Mouse (Mus musculus) liver, embryonic 16.5 days (tissue): ENCODE results near the gene Aldh1l2. TPM values are rescaled to one million over a fixed set of nuclear protein-coding genes. Genes with fewer than 3 reads are reported as not detected.

Experiments used
- ATAC-seq: fragments of 200-750 bp; cut with Nextera tagmentation; 2 replicates; pipeline ENCODE4 v1.8.0; 2017; ENCODE audit warnings: low read depth, mild to moderate bottlenecking, moderate number of reproducible peaks, moderate library complexity
- H3K27ac ChIP-seq: fragments of 300-500 bp; sonication (generic); 2 replicates; pipeline ENCODE4 v1.5.1; 2014; ENCODE audit warnings: mild to moderate bottlenecking, low read length
- H3K27me3 ChIP-seq: fragments of 300-500 bp; sonication (generic); 2 replicates; pipeline ENCODE4 v1.6.1; 2014; ENCODE audit warnings: low read depth, low read length, mixed read lengths; ENCODE audit not compliant: control insufficient read depth, insufficient read depth
- H3K36me3 ChIP-seq: fragments of 300-500 bp; sonication (generic); 2 replicates; pipeline ENCODE4 v1.6.1; 2014; ENCODE audit warnings: mild to moderate bottlenecking; ENCODE audit not compliant: control insufficient read depth, insufficient read depth
- H3K4me1 ChIP-seq: fragments of 300-500 bp; sonication (generic); 2 replicates; pipeline ENCODE4 v1.6.1; 2014; ENCODE audit warnings: low read depth, low read length, mixed read lengths; ENCODE audit not compliant: control insufficient read depth
- H3K4me2 ChIP-seq: fragments of 300-500 bp; sonication (generic); 2 replicates; pipeline ENCODE4 v1.6.1; 2014; ENCODE audit warnings: low read depth, low read length, mixed read lengths
- H3K4me3 ChIP-seq: fragments of 300-500 bp; sonication (generic); 2 replicates; pipeline ENCODE4 v1.5.1; 2014; ENCODE audit warnings: low read depth, mild to moderate bottlenecking, low read length
- H3K9ac ChIP-seq: fragments of 300-500 bp; sonication (generic); 2 replicates; pipeline ENCODE4 v1.6.1; 2014; ENCODE audit warnings: low read depth, low read length
- H3K9me3 ChIP-seq: fragments of 300-500 bp; sonication (generic); replicated peaks from 2 replicates; pipeline ENCODE4 v1.6.1; 2016; ENCODE audit warnings: low read length; ENCODE audit not compliant: control insufficient read depth
- WGBS: fragments of 180-500 bp; shearing (Covaris S2); extraction: QIAGEN DNeasy Blood & Tissue Kit; methylation state at CpG from one replicate; pipeline ENCODE4 v1.1.7; 2014; ENCODE audit not compliant: insufficient replicate concordance; 5-methylcytosine and 5-hydroxymethylcytosine counted together
- polyA plus RNA-seq: library from polyadenylated mRNA; unstranded; fragments of >200 nt; fragmentation: Nextera tagmentation; extraction: Ambion mirVana; gene quantifications from 2 replicates; pipeline ENCODE4 v1.2.1, GENCODE M21; 2015

The Aldh1l2 gene
- polyA plus RNA-seq, 1 experiment from 2014 or later, result 0.44 TPM

DNA sequence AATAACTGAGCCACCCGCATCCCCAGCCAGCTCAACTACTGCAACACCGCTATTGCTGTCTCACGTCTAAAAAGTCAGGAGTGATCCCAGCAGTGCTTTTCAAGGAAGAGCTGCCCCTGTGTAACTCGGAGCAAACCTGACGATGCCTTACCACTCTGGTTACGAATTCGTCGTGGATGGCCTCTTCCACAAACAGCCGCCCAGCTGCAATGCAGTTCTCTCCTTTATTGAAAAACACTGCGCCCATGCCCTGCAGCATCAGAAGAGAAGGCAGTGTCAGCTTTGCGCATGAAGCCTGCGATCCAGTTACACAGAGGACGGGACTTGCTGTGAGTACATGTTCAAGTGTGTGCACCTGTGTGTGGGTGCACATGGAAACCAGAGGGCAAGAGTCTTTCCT lies 36.6 kb downstream of the Aldh1l2 start:
- H3K4me3 ChIP-seq, result no peak overlapping the region
- H3K36me3 ChIP-seq, result no peaks in the 10 kb centered on the region
- ATAC-seq, result no peak
- no peaks in the 10 kb centered on the region for H3K27me3 ChIP-seq
- H3K9ac ChIP-seq, result no peak overlapping the region
- H3K4me2 ChIP-seq, result no peak overlapping the region
- H3K4me1 ChIP-seq, result no peaks in the 10 kb centered on the region
- H3K27ac ChIP-seq, result no peak overlapping the region
- no peaks in the 10 kb centered on the region for H3K9me3 ChIP-seq
- 76% methylated on average over 13 of the region's 13 CpGs for WGBS

DNA sequence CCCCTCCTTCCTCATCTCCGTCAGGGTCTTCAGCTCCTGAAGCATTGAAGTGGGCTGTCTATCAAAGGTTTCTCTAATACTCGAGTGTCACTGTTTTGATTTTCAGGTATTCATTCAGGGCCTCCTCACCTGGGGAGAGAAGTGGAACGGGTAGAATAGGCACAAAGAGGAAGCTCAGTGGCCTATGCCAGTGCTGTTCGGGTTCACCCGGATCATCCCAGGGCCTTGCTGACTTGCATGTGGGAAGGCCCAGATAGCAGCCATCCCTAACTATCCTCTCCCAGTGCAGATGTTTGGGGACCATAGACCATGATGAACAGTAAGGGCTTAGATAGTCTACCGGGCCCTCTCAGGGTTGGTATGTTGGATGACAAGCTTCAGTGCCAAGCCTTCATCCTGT lies 43.4 kb downstream of the Aldh1l2 start:
- H3K27me3 ChIP-seq, result no peaks in the 10 kb centered on the region
- no peak for ATAC-seq
- 69% methylated on average over 6 of the region's 6 CpGs for WGBS

DNA sequence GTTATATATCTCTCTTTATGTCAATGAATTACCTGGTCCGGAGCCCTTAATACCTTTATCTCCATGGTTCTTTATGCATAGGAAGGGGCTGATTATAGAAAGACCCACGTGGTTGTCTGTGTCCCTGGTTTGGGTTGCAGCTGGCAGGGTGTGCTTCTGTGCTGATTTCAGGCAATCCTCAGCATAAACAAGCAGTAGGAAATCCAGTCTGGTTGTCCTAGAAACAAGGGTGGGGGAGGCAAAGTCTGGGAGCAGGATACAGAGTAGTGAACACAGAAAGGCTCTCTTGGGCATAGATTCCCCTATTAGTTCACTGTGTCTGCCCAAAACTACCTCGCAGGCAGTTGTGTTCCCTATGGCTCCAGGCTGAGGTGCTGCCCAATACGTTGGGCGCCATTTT lies 56.7 kb downstream of the Aldh1l2 start:
- no peaks in the 10 kb centered on the region for H3K4me1 ChIP-seq
- H3K4me3 ChIP-seq, result no peak overlapping the region
- H3K27ac ChIP-seq, result no peak overlapping the region
- H3K9ac ChIP-seq, result no peak overlapping the region
- ATAC-seq, result no peak
- H3K9me3 ChIP-seq, result no peaks in the 10 kb centered on the region; the same call in 1 of the 2 replicates
- H3K27me3 ChIP-seq, result no peaks in the 10 kb centered on the region
- WGBS, result 63% methylated on average over 5 of the region's 5 CpGs
- no peaks in the 10 kb centered on the region for H3K36me3 ChIP-seq
- no peak overlapping the region for H3K4me2 ChIP-seq

More for the DNA sequence above, 43.4 kb downstream of the Aldh1l2 start:
- Histone ChIP-seq H3K36me3 (no peaks in the 10 kb centered on the region), H3K9ac (no peak overlapping the region), H3K4me2 (no peak overlapping the region), H3K4me1 (no peaks in the 10 kb centered on the region), H3K9me3 (no peaks in the 10 kb centered on the region), H3K27ac (no peak overlapping the region), H3K4me3 (no peak overlapping the region)

DNA sequence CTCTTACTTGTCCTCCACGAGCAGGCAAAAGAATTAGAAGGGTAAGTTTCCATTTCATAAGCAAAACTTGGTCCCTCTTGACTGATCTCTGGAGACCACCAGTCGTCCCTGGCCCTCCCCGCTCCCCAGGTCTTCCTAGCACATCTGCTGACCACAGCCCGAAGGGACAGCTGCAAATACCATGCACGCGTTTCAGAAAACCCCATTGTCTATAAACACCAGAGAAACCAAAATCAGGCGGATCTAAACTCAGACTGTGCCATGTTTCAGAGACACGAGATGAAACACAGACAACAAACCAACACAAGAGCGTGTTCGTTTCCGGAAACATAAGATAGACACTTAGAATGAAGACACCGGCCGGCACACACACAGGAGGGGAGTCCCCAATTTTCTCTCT lies 58.7 kb downstream of the Aldh1l2 start:
- WGBS, result 75% methylated on average over 13 of the region's 13 CpGs

DNA sequence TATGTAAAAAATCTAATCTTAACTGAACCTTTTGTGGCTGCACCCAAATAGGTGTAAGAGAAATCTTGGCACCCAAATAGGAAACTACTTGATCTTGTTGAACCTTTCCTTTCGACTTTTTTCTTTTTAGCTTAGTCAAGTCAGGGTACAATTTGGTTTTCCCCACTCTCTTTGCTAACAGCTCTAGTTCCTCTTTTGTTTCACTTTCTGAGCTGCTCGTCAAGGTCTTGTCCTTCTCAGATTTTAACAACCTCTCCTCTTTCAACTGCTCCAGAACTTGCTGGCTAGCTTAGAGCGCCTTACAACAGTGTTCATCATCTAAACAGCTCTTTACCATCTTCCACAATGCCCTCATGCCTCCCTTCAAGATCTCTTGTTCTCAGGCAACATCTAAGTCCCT lies 76.4 kb downstream of the Aldh1l2 start:
- no peak for ATAC-seq
- no peak overlapping the region for H3K4me3 ChIP-seq
- 59% methylated on average over 3 of the region's 3 CpGs for WGBS

More for the DNA sequence above, 58.7 kb downstream of the Aldh1l2 start:
- ATAC-seq, result no peak
- Histone ChIP-seq H3K4me1 (no peaks in the 10 kb centered on the region), H3K9me3 (no peaks in the 10 kb centered on the region; the same call in 1 of the 2 replicates), H3K27me3 (no peaks in the 10 kb centered on the region), H3K36me3 (no peaks in the 10 kb centered on the region), H3K27ac (no peak overlapping the region), H3K4me2 (no peak overlapping the region), H3K9ac (no peak overlapping the region), H3K4me3 (no peak overlapping the region)

DNA sequence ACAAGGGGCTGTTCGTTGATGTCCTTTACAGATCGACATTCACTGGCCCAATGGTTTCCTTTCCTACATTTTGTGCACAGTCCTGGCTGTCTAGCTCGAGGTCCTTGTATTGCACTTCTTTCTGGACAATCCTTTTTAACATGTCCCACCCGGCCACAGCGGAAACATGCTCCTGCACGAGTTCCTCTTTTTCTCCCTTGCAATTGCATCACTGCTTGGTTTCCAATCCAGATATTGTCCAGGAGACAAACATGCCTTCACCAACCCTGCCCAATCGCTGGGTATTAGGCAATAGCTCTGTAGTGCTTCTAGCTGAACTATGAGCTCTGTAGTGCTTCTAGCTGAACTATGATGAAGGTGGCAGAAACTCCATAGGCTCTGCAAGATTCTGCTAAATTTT lies 85.4 kb downstream of the Aldh1l2 start:
- Histone ChIP-seq H3K27ac (no peak overlapping the region), H3K36me3 (no peaks in the 10 kb centered on the region), H3K9ac (no peak overlapping the region), H3K4me3 (no peak overlapping the region), H3K4me1 (no peaks in the 10 kb centered on the region), H3K4me2 (no peak overlapping the region), H3K27me3 (no peaks in the 10 kb centered on the region), H3K9me3 (peaks cover 2% of the 10 kb centered on the region)
- 66% methylated on average over 7 of the region's 7 CpGs for WGBS
- ATAC-seq, result no peak

More for the DNA sequence above, 76.4 kb downstream of the Aldh1l2 start:
- no peak overlapping the region for H3K9ac ChIP-seq
- no peaks in the 10 kb centered on the region for H3K4me1 ChIP-seq
- H3K27me3 ChIP-seq, result no peaks in the 10 kb centered on the region
- H3K9me3 ChIP-seq, result peaks cover 3% of the 10 kb centered on the region; the same call in 1 of the 2 replicates
- no peak overlapping the region for H3K27ac ChIP-seq
- no peak overlapping the region for H3K4me2 ChIP-seq
- no peaks in the 10 kb centered on the region for H3K36me3 ChIP-seq

Other genes with a start within 250 kb of the Aldh1l2 start
- 0.15 TPM in 1 of 2 replicates, not detected in the other for gene Slc41a2, start 196.3 kb downstream of the Aldh1l2 start, polyA plus RNA-seq
- 0.19 and 0.20 TPM in 2 replicates for gene D10Wsu102e, start 173.9 kb downstream of the Aldh1l2 start, polyA plus RNA-seq
- 9.2 and 10.0 TPM in 2 replicates for gene Washc4, start 9.6 kb upstream of the Aldh1l2 start, polyA plus RNA-seq
- gene Appl2, start 114.6 kb upstream of the Aldh1l2 start, polyA plus RNA-seq, result 15.2 and 15.9 TPM in 2 replicates
- 1.0 TPM in 2 replicates for gene 1500009L16Rik, start 188.7 kb upstream of the Aldh1l2 start, polyA plus RNA-seq